Mouse (Mus musculus) small intestine, adult 2 months (tissue): ENCODE measurements around the gene Cyb5d2. TPM values are rescaled to one million over a fixed set of nuclear protein-coding genes. Genes with fewer than 3 reads are reported as not detected.

ENCODE experiments used
- H3K27ac ChIP-seq: fragments of 200-500 bp; 2 replicates; pipeline ENCODE4 v1.5.1; 2012; ENCODE audit warnings: low read depth, low read length, control low read depth, inconsistent platforms; ENCODE audit not compliant: insufficient read depth
- H3K27me3 ChIP-seq: fragments of 200-500 bp; 2 replicates; pipeline ENCODE4 v1.6.1; 2012; ENCODE audit warnings: mild to moderate bottlenecking, moderate library complexity, low read length, inconsistent platforms; ENCODE audit not compliant: control insufficient read depth, insufficient read depth
- H3K36me3 ChIP-seq: fragments of 200-500 bp; 2 replicates; pipeline ENCODE4 v1.6.1; 2012; ENCODE audit warnings: mild to moderate bottlenecking, low read length, control low read depth, inconsistent platforms; ENCODE audit not compliant: control insufficient read depth, insufficient read depth
- H3K4me1 ChIP-seq: fragments of 200-500 bp; 2 replicates; pipeline ENCODE4 v1.6.1; 2012; ENCODE audit warnings: low read length, inconsistent platforms, mixed read lengths; ENCODE audit not compliant: control insufficient read depth, insufficient read depth, insufficient read length
- H3K4me3 ChIP-seq: fragments of 200-500 bp; 2 replicates; pipeline ENCODE4 v1.5.1; 2012; ENCODE audit warnings: low read depth, mild to moderate bottlenecking, control low read depth, inconsistent platforms, low read length, moderate library complexity
- CTCF ChIP-seq: fragments of 200-500 bp; IDR thresholded peaks from 2 replicates; pipeline ENCODE4 v1.5.1; 2012; ENCODE audit warnings: low read depth, mild to moderate bottlenecking, control low read depth, inconsistent platforms, low read length, moderate library complexity, mixed read lengths; ENCODE audit not compliant: insufficient replicate concordance, insufficient read length; ENCODE audit errors: extremely low read depth
- POLR2A ChIP-seq: fragments of 200-500 bp; IDR thresholded peaks from 2 replicates; pipeline ENCODE4 v1.6.1; 2012; ENCODE audit warnings: low read depth, mild to moderate bottlenecking, control low read depth, inconsistent platforms, low read length, moderate library complexity
- WGBS: fragments of 180-500 bp; shearing (Covaris S2); methylation state at CpG from one replicate; pipeline ENCODE4 v1.1.7; 2018; 5-methylcytosine and 5-hydroxymethylcytosine counted together
- polyA plus RNA-seq: library from polyadenylated mRNA; depleted of rRNA; stranded (reverse); fragments of >200 nt; gene quantifications from 2 replicates; pipeline ENCODE4 v1.2.3, GENCODE M21; 2012; rRNA removed

Cyb5d2 gene
- polyA plus RNA-seq, 1 experiment: 5.5 TPM

DNA sequence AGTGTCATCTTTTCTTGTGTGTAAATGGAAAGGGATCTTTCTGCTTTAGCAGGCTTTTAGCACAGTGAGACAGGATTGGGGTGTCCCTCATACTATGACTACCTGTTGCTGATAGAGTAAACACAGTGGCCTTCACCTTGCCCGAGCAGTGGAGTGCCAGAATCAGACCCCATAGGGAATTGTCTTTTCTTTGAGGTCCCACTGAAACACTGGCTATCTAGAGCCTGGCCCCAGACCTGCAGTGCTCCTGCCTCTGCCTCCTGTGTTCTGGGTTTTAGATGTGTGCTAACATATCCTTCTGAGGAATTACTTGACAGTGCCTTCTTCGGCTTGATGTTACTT is 60.5 kb downstream of the Cyb5d2 start:
- Histone ChIP-seq H3K27me3 (no peaks in the 10 kb centered on the region), H3K27ac (no peak overlapping the region), H3K4me3 (no peak overlapping the region), H3K4me1 (peaks cover 3% of the 10 kb centered on the region; the same call in 1 of the 2 replicates), H3K36me3 (peaks cover 62% of the 10 kb centered on the region)
- WGBS: 86% methylated on average over 2 of the region's 2 CpGs
- TF ChIP-seq CTCF (no peak), POLR2A (no peak)

- H3K36me3 ChIP-seq: peaks cover 62% of the 10 kb centered on the region
Measured at GRCm38 (mm10) chr11:72734840-72735518, 61.0 kb downstream of the Cyb5d2 start.

DNA sequence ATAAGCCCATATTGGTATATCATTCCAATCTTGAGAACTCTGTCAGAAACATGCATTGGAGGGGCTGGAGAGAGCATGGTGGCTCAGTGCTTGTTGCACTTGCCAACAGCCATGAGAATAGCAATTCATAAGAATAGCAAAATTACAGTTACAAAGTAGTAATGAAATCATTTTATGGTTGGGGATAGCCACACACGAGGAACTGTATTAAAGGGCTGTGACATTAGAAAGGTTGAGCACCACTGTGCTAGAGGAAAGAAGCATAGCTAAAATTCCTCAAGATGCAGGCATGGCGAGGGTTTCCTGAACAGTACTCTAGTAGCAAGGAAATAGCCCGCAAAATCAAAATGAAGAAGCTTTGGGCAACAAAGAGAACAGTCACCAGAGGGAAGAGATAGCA is 62.2 kb downstream of the Cyb5d2 start:
- 83% methylated on average over 3 of the region's 3 CpGs for WGBS
- Histone ChIP-seq H3K36me3 (peaks cover 60% of the 10 kb centered on the region), H3K4me1 (peaks cover 3% of the 10 kb centered on the region; the same call in 1 of the 2 replicates), H3K4me3 (no peak overlapping the region), H3K27ac (no peak overlapping the region), H3K27me3 (no peaks in the 10 kb centered on the region)
- no peak for TF ChIP-seq POLR2A
- no peak for TF ChIP-seq CTCF

More at GRCm38 (mm10) chr11:72734840-72735518, 61.0 kb downstream of the Cyb5d2 start:
- Histone ChIP-seq H3K4me3 (no peak overlapping the region), H3K4me1 (peaks cover 3% of the 10 kb centered on the region; the same call in 1 of the 2 replicates), H3K27me3 (no peaks in the 10 kb centered on the region), H3K27ac (no peak overlapping the region)
- WGBS: 74% methylated on average over 4 of the region's 4 CpGs
- TF ChIP-seq CTCF (no peak), POLR2A (no peak)

Other genes starting within 250 kb of the Cyb5d2 start
- 2.2 and 8.5 TPM in 2 replicates for gene Spns3, start 245.6 kb downstream of the Cyb5d2 start, polyA plus RNA-seq
- gene Ube2g1, start 188.9 kb downstream of the Cyb5d2 start, polyA plus RNA-seq: 5.9 and 8.9 TPM in 2 replicates
- 10.9 and 28.7 TPM in 2 replicates for gene Ankfy1, start 106.1 kb downstream of the Cyb5d2 start, polyA plus RNA-seq
- gene Zzef1, start 84 bp upstream of the Cyb5d2 start, polyA plus RNA-seq: 36.2 and 104 TPM in 2 replicates
- gene Atp2a3, start 165.0 kb upstream of the Cyb5d2 start, polyA plus RNA-seq: 113 and 128 TPM in 2 replicates
- gene P2rx1, start 203.0 kb upstream of the Cyb5d2 start, polyA plus RNA-seq: 12.6 and 25.1 TPM in 2 replicates
- gene Camkk1, start 222.9 kb upstream of the Cyb5d2 start, polyA plus RNA-seq: 2.0 and 2.6 TPM in 2 replicates